Mouse (Mus musculus): ENCODE measurements around the gene Slc35a3. TPM values are rescaled to one million over a fixed set of nuclear protein-coding genes. Genes with fewer than 3 reads are reported as not detected.

The Slc35a3 gene
- polyA plus RNA-seq (2012; ENCODE audit: low replicate concordance), result 10.5 and 24.6 TPM in 2 replicates

DNA sequence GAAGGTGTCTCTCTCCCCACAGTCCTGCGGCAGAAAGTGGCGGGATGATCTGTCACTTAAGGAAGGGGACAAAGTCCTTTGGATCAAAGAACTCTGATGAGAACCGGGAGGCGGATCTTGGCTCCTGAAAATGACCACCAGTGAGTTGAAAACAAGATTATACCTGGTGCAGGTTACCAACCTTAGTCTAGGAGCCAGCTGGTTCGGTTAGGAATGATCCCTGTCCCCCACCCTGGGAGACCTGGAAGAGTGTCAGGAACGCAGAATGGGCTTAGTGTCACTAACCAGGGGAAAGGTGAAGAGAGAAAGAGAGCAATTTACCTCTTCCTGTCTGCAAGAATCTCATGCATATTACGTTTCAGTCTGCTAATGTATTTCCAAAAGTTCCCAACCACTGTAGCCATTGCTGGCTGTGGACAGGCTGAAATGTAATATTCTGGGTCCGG lies at the start of gene Slc35a3:
Gene Slc35a3 (minus strand): TSS at position 396 of the 446 bp plus-strand sequence.

GRCm38 (mm10) chr3:116681160-116681559 lies 31.5 kb downstream of the Slc35a3 start, which contains the start of gene Gm43191:
Gene Gm43191, minus strand, starts transcription at chr3:116681260.

DNA sequence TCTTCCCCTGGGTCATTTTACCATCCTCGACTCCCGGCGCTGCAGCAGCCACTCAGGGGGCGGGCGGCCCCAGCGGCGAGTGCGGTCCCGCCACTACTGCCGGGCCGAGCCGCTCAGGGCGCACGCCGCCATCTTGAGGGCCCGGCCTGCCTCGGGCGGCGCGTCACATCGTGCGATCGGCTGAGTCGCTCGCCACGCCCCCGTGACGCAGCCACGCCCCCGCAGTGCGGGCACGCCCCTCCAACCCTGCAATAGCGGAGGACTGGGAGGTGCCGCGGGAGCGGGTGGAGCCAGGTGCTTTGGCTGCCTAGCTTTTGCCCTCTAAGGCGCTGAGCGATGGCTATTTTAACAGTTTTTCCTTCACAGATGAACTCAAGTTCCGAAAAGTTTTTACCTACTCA lies 50.2 kb downstream of the Slc35a3 start, which contains the start of gene Mfsd14a:
Gene Mfsd14a (minus strand): TSS at position 215 of the 401 bp plus-strand sequence.

Other genes with a start within 250 kb of the Slc35a3 start
- gene Rtca, start 204.6 kb downstream of the Slc35a3 start, polyA plus RNA-seq (2012; ENCODE audit: low replicate concordance), result 32.4 and 54.7 TPM in 2 replicates
- gene Dbt, start 199.8 kb downstream of the Slc35a3 start, polyA plus RNA-seq (2012; ENCODE audit: low replicate concordance), result 0.25 and 0.29 TPM in 2 replicates
- gene Lrrc39, start 149.9 kb downstream of the Slc35a3 start, polyA plus RNA-seq (2012; ENCODE audit: low replicate concordance), result 0.11 TPM in 1 of 2 replicates, not detected in the other
- 3.8 and 15.6 TPM in 2 replicates for gene Sass6, start 117.8 kb downstream of the Slc35a3 start, polyA plus RNA-seq (2012; ENCODE audit: low replicate concordance)
- 1.4 and 2.4 TPM in 2 replicates for gene Trmt13, start 98.2 kb downstream of the Slc35a3 start, polyA plus RNA-seq (2012; ENCODE audit: low replicate concordance)
- 8.6 and 13.0 TPM in 2 replicates for gene Mfsd14a, start 50.2 kb downstream of the Slc35a3 start, polyA plus RNA-seq (2012; ENCODE audit: low replicate concordance)
- not detected in 2 replicates for gene Gm43191, start 31.6 kb downstream of the Slc35a3 start, polyA plus RNA-seq (2012; ENCODE audit: low replicate concordance)
- 0.42 and 0.79 TPM in 2 replicates for gene Agl, start 95.3 kb upstream of the Slc35a3 start, polyA plus RNA-seq (2012; ENCODE audit: low replicate concordance)
- gene Frrs1, start 146.6 kb upstream of the Slc35a3 start, polyA plus RNA-seq (2012; ENCODE audit: low replicate concordance), result 4.7 and 21.2 TPM in 2 replicates